Mouse (Mus musculus) forebrain, postnatal 0 days (tissue): ENCODE results near the gene Myh6. TPM values are rescaled to one million over a fixed set of nuclear protein-coding genes. Genes with fewer than 3 reads are reported as not detected.

Experiments
- ATAC-seq: fragments of 200-750 bp; cut with Nextera tagmentation; 2 replicates; pipeline ENCODE4 v1.8.0; 2017; ENCODE audit warnings: mild to moderate bottlenecking, moderate library complexity
- DNase-seq: peaks from one replicate; pipeline ENCODE4 v3.0.0-alpha.2; 2015
- H3K27ac ChIP-seq: fragments of 300-500 bp; sonication (generic); 2 replicates; pipeline ENCODE4 v1.5.1; 2014; ENCODE audit warnings: low read depth, mild to moderate bottlenecking, antibody characterized with exemption, low read length, moderate library complexity, mixed read lengths
- H3K27me3 ChIP-seq: fragments of 300-500 bp; sonication (generic); 2 replicates; pipeline ENCODE4 v1.6.1; 2014; ENCODE audit warnings: mild to moderate bottlenecking, low read length, mixed read lengths; ENCODE audit not compliant: insufficient read depth
- H3K36me3 ChIP-seq: fragments of 300-500 bp; sonication (generic); 2 replicates; pipeline ENCODE4 v1.6.1; 2014; ENCODE audit warnings: mild to moderate bottlenecking, moderate library complexity; ENCODE audit not compliant: insufficient read depth
- H3K4me1 ChIP-seq: fragments of 300-500 bp; sonication (generic); 2 replicates; pipeline ENCODE4 v1.6.1; 2014; ENCODE audit warnings: antibody characterized with exemption; ENCODE audit not compliant: insufficient read depth
- H3K4me2 ChIP-seq: fragments of 300-500 bp; sonication (generic); 2 replicates; pipeline ENCODE4 v1.6.1; 2014; ENCODE audit warnings: low read depth, mild to moderate bottlenecking, moderate library complexity
- H3K4me3 ChIP-seq: fragments of 300-500 bp; sonication (generic); 2 replicates; pipeline ENCODE4 v1.5.1; 2014; ENCODE audit warnings: low read depth, low read length, mixed read lengths
- H3K9ac ChIP-seq: fragments of 300-500 bp; sonication (generic); 2 replicates; pipeline ENCODE4 v1.6.1; 2014; ENCODE audit warnings: mild to moderate bottlenecking
- H3K9me3 ChIP-seq: fragments of 300-500 bp; sonication (generic); 2 replicates; pipeline ENCODE4 v1.6.1; 2016; ENCODE audit warnings: low read length
- CTCF ChIP-seq: sonication (generic); IDR thresholded peaks from 2 replicates; pipeline ENCODE4 v1.5.1; 2016; ENCODE audit warnings: antibody characterized with exemption, control low read depth, low read depth
- WGBS: fragments of 180-500 bp; shearing (Covaris S2); extraction: QIAGEN DNeasy Blood & Tissue Kit; methylation state at CpG from one replicate; pipeline ENCODE4 v1.1.7; 2014; 5-methylcytosine and 5-hydroxymethylcytosine counted together
- polyA plus RNA-seq: library from polyadenylated mRNA; unstranded; fragments of >200 nt; fragmentation: Nextera tagmentation; extraction: Ambion mirVana; gene quantifications from 2 replicates; pipeline ENCODE4 v1.2.1, GENCODE M21; 2015
- total RNA-seq: library from RNA; depleted of rRNA; stranded (reverse); fragments of >200 nt; gene quantifications from 2 replicates; pipeline ENCODE4 v1.2.3, GENCODE M21; 2014

Myh6 gene
- total and polyA plus RNA-seq, 2 experiments from 2014 or later: 2.3 to 5.8 TPM

DNA sequence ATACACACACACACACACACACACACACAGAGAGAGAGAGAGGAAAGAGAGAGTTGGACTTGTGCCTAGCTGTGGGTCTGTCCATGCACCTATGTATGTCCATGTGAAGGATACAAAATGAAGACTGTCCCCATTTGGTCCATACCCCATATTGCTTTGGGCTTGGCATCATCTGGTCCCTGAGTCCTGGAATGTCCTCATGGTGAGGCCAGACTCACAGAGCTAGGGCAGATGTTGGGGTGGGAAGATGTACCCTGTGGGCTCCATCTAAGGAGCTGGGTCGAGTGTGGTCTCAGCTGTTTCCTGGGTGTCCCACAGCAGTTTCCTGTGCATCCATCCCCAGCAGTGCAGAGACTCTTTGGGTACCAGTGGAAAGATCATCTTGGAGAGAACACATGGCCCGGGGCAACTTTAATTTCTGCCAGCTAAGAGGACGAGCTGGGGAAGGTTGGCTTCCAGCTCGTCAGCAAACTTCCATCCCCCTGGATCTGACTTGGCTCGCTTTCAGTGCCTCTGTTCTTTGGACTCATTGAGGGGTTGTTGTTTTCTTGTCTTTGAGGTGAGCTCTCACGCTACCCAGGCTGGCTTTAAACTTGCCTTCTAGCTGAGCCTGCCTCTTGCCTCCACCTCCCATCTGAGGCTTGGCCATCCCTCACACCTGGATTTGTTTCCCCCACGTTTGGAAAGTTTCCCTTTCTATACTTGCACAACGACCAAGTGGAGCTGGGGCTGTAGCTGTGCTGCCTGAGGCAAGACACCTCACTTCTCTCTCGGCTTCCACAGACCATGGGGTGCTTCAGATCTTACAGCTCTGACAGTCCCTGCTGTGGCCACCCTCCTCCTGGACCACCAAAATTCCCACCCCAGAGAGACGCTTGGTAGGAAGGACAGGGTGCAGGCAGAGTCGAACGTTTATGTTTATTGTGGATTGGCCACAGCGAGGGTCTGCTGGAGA lies 25.4 kb downstream of the Myh6 start:
- Histone ChIP-seq H3K9ac (no peak overlapping the region), H3K4me3 (no peak overlapping the region), H3K36me3 (no peaks in the 10 kb centered on the region), H3K9me3 (no peaks in the 10 kb centered on the region), H3K4me1 (no peaks in the 10 kb centered on the region), H3K27me3 (no peaks in the 10 kb centered on the region), H3K4me2 (no peak overlapping the region), H3K27ac (no peak overlapping the region)
- no peak for ATAC-seq
- TF ChIP-seq CTCF: no peak
- WGBS: 59% methylated on average over 13 of the region's 13 CpGs
- no peak for DNase-seq

DNA sequence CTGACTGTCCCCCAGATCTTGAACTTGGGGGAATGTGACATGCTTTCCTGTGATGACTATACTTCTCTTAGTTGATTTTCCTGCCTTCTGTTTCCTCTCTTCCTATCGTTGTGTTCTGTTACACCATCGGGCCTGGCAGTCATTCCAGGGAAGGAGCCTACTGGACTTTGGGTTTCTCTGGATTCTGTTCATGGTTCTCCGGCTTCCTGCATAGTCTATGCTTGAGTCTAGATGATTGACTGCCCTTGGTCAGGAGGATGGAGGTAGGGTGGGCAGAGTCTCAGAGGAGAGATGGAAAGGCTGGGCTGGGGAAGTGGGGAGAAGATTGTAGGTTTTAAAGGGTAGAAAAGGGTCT lies 26.6 kb downstream of the Myh6 start:
- no peak overlapping the region for H3K4me3 ChIP-seq
- no peak overlapping the region for H3K4me2 ChIP-seq
- no peak overlapping the region for H3K27ac ChIP-seq
- 85% methylated on average over 3 of the region's 3 CpGs for WGBS
- no peak overlapping the region for H3K9ac ChIP-seq
- no peaks in the 10 kb centered on the region for H3K36me3 ChIP-seq
- no peak for TF ChIP-seq CTCF
- no peaks in the 10 kb centered on the region for H3K9me3 ChIP-seq
- ATAC-seq (no peak), DNase-seq (no peak)
- no peaks in the 10 kb centered on the region for H3K27me3 ChIP-seq
- no peaks in the 10 kb centered on the region for H3K4me1 ChIP-seq

DNA sequence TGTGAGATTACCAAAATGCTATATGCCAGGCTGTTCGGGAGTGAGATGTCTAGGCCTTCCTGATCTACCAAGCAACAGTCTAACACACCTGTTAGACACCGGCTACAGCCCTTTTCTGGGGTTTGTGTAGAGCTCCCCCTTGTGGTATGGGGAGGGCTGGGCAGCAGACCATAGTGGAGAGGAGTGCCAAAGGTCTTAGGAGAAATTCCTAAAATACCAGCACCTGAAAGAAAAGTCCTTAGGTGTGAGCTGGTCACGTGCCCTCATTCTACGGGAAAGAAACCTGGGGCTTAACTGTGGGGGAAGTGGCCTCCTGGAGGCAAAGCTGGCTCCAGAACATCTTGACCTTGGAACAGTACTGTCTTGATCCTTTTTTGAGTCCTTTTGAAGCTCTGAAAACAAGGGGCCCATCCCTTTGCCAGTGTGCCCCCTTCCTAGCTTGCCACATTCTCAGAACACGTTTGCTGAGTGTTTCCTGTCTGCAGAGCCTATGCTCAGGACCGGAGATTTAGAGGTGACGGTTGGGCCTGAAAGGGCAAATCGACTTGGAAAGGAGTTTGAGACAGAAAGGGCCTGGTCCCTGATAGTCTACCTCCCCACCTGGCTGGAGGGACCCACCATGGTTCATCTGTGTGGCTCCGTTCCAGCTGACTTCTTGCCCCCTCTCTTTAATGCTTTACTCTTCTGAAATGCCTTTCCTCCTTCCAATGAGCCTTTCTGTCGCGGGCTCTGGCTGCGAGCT lies 27.1 kb downstream of the Myh6 start:
- Histone ChIP-seq H3K4me2 (no peak overlapping the region), H3K36me3 (no peaks in the 10 kb centered on the region), H3K27me3 (no peaks in the 10 kb centered on the region), H3K4me3 (no peak overlapping the region), H3K27ac (no peak overlapping the region), H3K9me3 (no peaks in the 10 kb centered on the region), H3K9ac (no peak overlapping the region), H3K4me1 (no peaks in the 10 kb centered on the region)
- TF ChIP-seq CTCF: peak; percentile 70
- ATAC-seq (no peak), DNase-seq (peak; percentile 39)
- WGBS: 56% methylated on average over 12 of the region's 12 CpGs

DNA sequence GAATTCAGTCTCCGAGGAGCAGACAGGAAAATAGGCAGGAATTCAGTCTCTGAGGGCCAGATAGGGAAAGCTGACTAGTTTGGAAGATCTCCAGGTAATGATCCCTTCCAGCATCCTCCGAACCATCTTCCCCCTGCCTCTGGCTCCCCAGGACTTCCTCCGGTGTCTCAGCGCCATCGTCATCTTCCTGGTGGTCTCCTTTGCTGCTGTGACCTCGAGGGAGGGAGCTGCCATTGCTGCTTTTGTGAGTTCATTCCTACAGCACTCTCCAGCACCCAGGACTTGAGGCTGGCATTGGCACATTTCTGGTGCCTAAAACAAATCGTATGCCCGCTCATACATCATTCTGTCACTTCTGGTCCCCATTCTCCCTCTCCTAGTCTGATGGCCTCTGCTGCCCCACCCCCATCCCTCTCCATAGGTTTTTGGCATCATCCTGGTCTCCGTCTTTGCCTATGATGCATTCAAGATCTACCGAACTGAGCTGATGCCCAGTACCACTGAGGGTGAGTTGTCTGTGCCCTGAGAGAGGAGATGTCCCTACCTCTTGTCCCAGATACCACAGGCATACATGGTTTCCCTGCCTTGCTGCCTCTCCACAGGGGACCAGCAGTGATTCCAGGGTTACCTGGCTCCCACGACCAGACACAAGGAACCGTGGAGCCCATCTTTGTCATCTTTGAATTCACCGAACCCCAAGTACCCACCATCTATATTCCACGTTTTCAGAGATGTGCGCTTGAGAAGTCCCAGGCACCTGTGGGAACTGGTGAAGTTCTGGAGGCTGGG lies 28.1 kb downstream of the Myh6 start:
- H3K27me3 ChIP-seq: no peaks in the 10 kb centered on the region
- no peak for TF ChIP-seq CTCF
- no peak for DNase-seq
- H3K4me1 ChIP-seq: no peaks in the 10 kb centered on the region
- no peak for ATAC-seq
- no peak overlapping the region for H3K4me3 ChIP-seq
- H3K9ac ChIP-seq: no peak overlapping the region
- no peak overlapping the region for H3K27ac ChIP-seq
- H3K9me3 ChIP-seq: no peaks in the 10 kb centered on the region
- 81% methylated on average over 15 of the region's 15 CpGs for WGBS
- H3K4me2 ChIP-seq: no peak overlapping the region
- H3K36me3 ChIP-seq: no peaks in the 10 kb centered on the region

DNA sequence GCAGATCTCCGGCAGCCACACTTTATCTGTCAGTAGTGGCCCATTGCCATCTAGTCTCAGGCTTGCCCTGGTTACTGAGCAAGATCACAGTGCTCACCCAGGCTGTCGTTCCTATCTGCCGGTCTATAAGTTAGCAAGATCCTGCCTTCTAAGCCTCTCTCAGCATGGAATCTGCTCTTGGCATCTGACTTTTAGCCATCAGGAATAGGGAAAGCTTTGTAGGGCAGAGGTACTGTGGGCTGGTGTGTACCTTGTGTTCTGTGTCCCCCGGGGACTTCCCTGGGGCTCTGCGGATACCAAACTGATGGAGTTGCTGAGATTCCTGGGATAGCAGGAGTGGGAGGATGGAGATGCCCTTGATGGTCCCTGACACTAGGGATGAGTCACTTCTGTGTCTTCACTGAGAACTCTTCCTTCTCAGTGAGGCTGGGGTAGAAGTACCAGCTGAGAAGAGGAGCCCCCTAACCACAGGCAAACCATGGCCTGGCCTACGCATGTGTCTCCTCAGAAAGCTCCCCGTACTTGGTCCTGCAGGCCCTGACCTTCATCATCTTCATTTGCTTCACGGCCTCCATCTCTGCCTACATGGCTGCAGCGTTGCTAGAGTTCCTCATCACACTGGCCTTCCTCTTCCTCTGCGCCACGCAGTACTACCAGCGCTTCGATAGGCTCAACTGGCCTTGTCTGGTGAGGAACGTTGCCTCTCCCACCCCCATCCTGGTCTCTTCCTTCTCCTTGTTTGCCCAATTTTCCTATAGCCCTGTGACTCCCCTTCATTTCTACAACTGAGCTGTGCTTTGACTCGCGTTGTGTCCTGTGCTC lies 29.2 kb downstream of the Myh6 start:
- ATAC-seq: no peak
- no peaks in the 10 kb centered on the region for H3K4me1 ChIP-seq
- no peaks in the 10 kb centered on the region for H3K27me3 ChIP-seq
- H3K9ac ChIP-seq: no peak overlapping the region
- no peak overlapping the region for H3K27ac ChIP-seq
- DNase-seq: no peak
- no peaks in the 10 kb centered on the region for H3K36me3 ChIP-seq
- no peaks in the 10 kb centered on the region for H3K9me3 ChIP-seq
- 89% methylated on average over 16 of the region's 16 CpGs for WGBS
- no peak overlapping the region for H3K4me2 ChIP-seq
- no peak overlapping the region for H3K4me3 ChIP-seq
- TF ChIP-seq CTCF: no peak

DNA sequence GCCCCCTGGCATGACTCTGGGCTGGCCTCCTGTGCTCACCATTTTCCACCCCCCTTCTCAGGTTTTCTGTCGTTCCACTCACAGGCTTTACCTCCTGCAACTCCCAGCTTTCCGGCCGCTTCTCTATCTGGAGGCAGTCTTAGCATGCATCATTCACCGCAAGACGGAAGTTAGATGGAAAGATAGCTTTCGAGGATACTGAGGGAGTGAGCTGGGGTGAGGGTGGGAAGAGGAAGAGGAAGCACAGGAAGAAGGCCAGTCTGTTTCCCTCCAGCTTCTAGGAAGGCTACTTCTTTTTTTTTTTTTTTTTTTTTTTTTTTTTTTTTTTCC lies 29.9 kb downstream of the Myh6 start:
- H3K4me1 ChIP-seq: no peaks in the 10 kb centered on the region
- peak overlapping the region; percentile 71; the same call in 1 of the 2 replicates for H3K27ac ChIP-seq
- TF ChIP-seq CTCF: no peak
- 73% methylated on average over 6 of the region's 6 CpGs for WGBS
- no peaks in the 10 kb centered on the region for H3K27me3 ChIP-seq
- no peak overlapping the region for H3K4me3 ChIP-seq
- H3K9ac ChIP-seq: no peak overlapping the region
- no peaks in the 10 kb centered on the region for H3K36me3 ChIP-seq
- no peak for DNase-seq
- no peak overlapping the region for H3K4me2 ChIP-seq
- no peak for ATAC-seq
- no peaks in the 10 kb centered on the region for H3K9me3 ChIP-seq
